In the genomic region with DNA sequence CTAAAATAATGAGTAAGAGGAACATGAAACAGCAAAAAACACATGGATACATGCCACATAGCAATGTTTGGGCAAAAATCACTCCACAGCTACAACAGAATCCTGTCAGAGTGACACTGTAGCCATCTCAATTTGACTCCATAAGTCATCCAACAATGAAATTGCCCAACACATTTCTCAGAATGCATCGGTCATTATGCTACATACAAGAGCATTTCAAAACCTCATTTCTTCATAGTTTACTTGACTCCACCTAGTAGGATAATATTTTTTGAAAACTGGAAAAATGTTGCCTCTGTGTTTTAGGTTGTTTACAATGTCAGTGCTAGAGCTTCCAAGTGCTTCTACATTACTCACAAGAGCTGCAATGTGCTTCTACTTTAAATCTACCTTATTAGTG, we compare ENCODE assay signal across 22 mouse cellular contexts.
DNase-seq lines count a peak whose midpoint lies in the region; ATAC-seq lines count a peak whose summit lies in the region.
"Had no signal": no experiment of that assay in that cellular context is flagged by ENCODE, and none has a peak within 500 bp of the region (broad histone marks: within the 10 kb centered on the region; RNA-seq: fewer than 3 reads in every experiment).

No protein-coding gene starts in this region.

- H3K9ac ChIP-seq in heart, embryonic 13.5 days, result no peak overlapping the region
- H3K9ac ChIP-seq in lung, embryonic 16.5 days (ENCODE audit: low read length), result no peak overlapping the region
- H3K9ac ChIP-seq: embryonic facial prominence, embryonic 13.5 days; forebrain, embryonic 12.5 days; hindbrain, embryonic 12.5 days had no signal

- H3K4me1 ChIP-seq in heart, embryonic 13.5 days, result peaks cover 52% of the 10 kb centered on the region
- peaks cover 35% of the 10 kb centered on the region for H3K4me1 ChIP-seq in lung, embryonic 16.5 days (replicated peaks; ENCODE audit: control insufficient read depth, insufficient read depth, low read length)

- H3K9me3 ChIP-seq in heart, embryonic 13.5 days, result no peaks in the 10 kb centered on the region
- H3K9me3 ChIP-seq in lung, embryonic 16.5 days (ENCODE audit: control insufficient read depth, low read length), result no peaks in the 10 kb centered on the region
- H3K9me3 ChIP-seq: embryonic facial prominence, embryonic 13.5 days; forebrain, embryonic 12.5 days; G1E; hindbrain, embryonic 12.5 days had no signal

- ATAC-seq in heart, embryonic 13.5 days (ENCODE audit: extremely low read depth, insufficient number of reproducible peaks, low FRiP score, low TSS enrichment), result no peak
- ATAC-seq in lung, embryonic 16.5 days (ENCODE audit: low read depth), result no peak
- ATAC-seq: CD4-positive, CD25-positive, alpha-beta regulatory T cell, adult 4 months; forebrain, embryonic 16.5 days; hindbrain, postnatal 0 days had no signal

- H3K4me2 ChIP-seq in heart, embryonic 13.5 days, result no peak overlapping the region
- no peak overlapping the region for H3K4me2 ChIP-seq in lung, embryonic 16.5 days (ENCODE audit: low read depth, low read length)
- H3K4me2 ChIP-seq: embryonic facial prominence, embryonic 13.5 days; forebrain, embryonic 12.5 days; hindbrain, embryonic 12.5 days had no signal

- intact Hi-C loops in heart, postnatal 14 days (cut with DNase I), result loop anchor here (5.0 kb wide), 1 partner anchor 41 kb away; no protein-coding TSS in a partner anchor

- no peaks in the 10 kb centered on the region for H3K79me2 ChIP-seq in macrophage (ENCODE audit: inconsistent target)

- H3K36me3 ChIP-seq in heart, embryonic 13.5 days, result no peaks in the 10 kb centered on the region
- H3K36me3 ChIP-seq in lung, embryonic 16.5 days (ENCODE audit: control insufficient read depth, insufficient read depth, low read length), result no peaks in the 10 kb centered on the region
- H3K36me3 ChIP-seq in macrophage (ENCODE audit: inconsistent target), result no peaks in the 10 kb centered on the region
- H3K36me3 ChIP-seq: embryonic facial prominence, embryonic 13.5 days; forebrain, embryonic 12.5 days; G1E; hindbrain, embryonic 12.5 days had no signal

- 98% methylated on average over 1 of the region's 1 CpGs for WGBS in heart, embryonic 13.5 days
- 45% methylated on average over 1 of the region's 1 CpGs for WGBS in lung, embryonic 16.5 days
- WGBS in macrophage (ENCODE audit: missing documents), result 44% methylated on average over 1 of the region's 1 CpGs

- H3K27ac ChIP-seq in heart, embryonic 13.5 days (replicated peaks), result peak overlapping the region; percentile 80
- H3K27ac ChIP-seq in lung, embryonic 16.5 days (ENCODE audit: low read length), result peak overlapping the region; percentile 15; the same call in 1 of the 2 replicates
- peak overlapping the region; percentile 55; the same call in 1 of the 2 replicates for H3K27ac ChIP-seq in macrophage
- H3K27ac ChIP-seq: embryonic facial prominence, embryonic 13.5 days; forebrain, embryonic 12.5 days; hindbrain, embryonic 12.5 days; hindbrain, postnatal 0 days had no signal

- no peak for DNase-seq in heart, postnatal 14 days
- DNase-seq in lung, postnatal 4 days, result no peak
- peak; percentile 57 for DNase-seq in NIH3T3 (ENCODE audit: low read depth)
- no peak for DNase-seq in cerebellum, postnatal 14 days
- DNase-seq: adrenal gland, postnatal 14 days; B cell, adult 2 months; cerebellum, adult 11-12 months; cerebellum, adult 9-10 months; cerebellum, postnatal 36 days; gastrocnemius, postnatal 25 days; heart, postnatal 36 days; kidney, adult 18-20 months had no signal

- H3K4me3 ChIP-seq in heart, embryonic 13.5 days, result no peak overlapping the region
- no peak overlapping the region for H3K4me3 ChIP-seq in lung, embryonic 16.5 days (ENCODE audit: low read length)
- no peak overlapping the region for H3K4me3 ChIP-seq in macrophage (ENCODE audit: inconsistent target)
- H3K4me3 ChIP-seq: embryonic facial prominence, embryonic 13.5 days; forebrain, embryonic 12.5 days; hindbrain, embryonic 12.5 days had no signal

- H3K27me3 ChIP-seq in heart, embryonic 13.5 days (replicated peaks), result no peaks in the 10 kb centered on the region
- no peaks in the 10 kb centered on the region for H3K27me3 ChIP-seq in lung, embryonic 16.5 days (ENCODE audit: control insufficient read depth, insufficient read depth, low read depth, low read length)
- H3K27me3 ChIP-seq: embryonic facial prominence, embryonic 13.5 days; forebrain, embryonic 12.5 days; hindbrain, embryonic 12.5 days had no signal

Comparison
In these comparisons a context has a peak if more than half of its experiments do, and no peak if none do; other contexts are left out.
1. H3K27ac ChIP-seq: peak in every context shown above with its lines; median percentile 80 in heart, embryonic 13.5 days; 55 in macrophage; 15 in lung, embryonic 16.5 days.